Mouse (Mus musculus) intestine, embryonic 15.5 days (tissue): Measurements from ENCODE around the gene Olfr727. TPM values are rescaled to one million over a fixed set of nuclear protein-coding genes. Genes with fewer than 3 reads are reported as not detected.

Source experiments
- ATAC-seq: fragments of 200-750 bp; cut with Nextera tagmentation; 2 replicates; pipeline ENCODE4 v1.8.0; 2017; ENCODE audit warnings: moderate TSS enrichment, moderate library complexity
- H3K27ac ChIP-seq: fragments of 300-500 bp; sonication (generic); 2 replicates; pipeline ENCODE4 v1.5.1; 2015; ENCODE audit warnings: mild to moderate bottlenecking, inconsistent platforms
- H3K27me3 ChIP-seq: fragments of 300-500 bp; sonication (generic); replicated peaks from 2 replicates; pipeline ENCODE4 v1.6.1; 2015; ENCODE audit warnings: inconsistent platforms
- H3K36me3 ChIP-seq: fragments of 300-500 bp; sonication (generic); 2 replicates; pipeline ENCODE4 v1.6.1; 2015; ENCODE audit warnings: inconsistent platforms
- H3K4me1 ChIP-seq: fragments of 300-500 bp; sonication (generic); replicated peaks from 2 replicates; pipeline ENCODE4 v1.6.1; 2015; ENCODE audit warnings: inconsistent platforms
- H3K4me2 ChIP-seq: fragments of 300-500 bp; sonication (generic); replicated peaks from 2 replicates; pipeline ENCODE4 v1.6.1; 2015; ENCODE audit warnings: mild to moderate bottlenecking, inconsistent platforms
- H3K4me3 ChIP-seq: fragments of 300-500 bp; sonication (generic); replicated peaks from 2 replicates; pipeline ENCODE4 v1.5.1; 2015; ENCODE audit warnings: inconsistent platforms
- H3K9ac ChIP-seq: fragments of 300-500 bp; sonication (generic); 2 replicates; pipeline ENCODE4 v1.6.1; 2015; ENCODE audit warnings: inconsistent platforms
- H3K9me3 ChIP-seq: fragments of 300-500 bp; sonication (generic); 2 replicates; pipeline ENCODE4 v1.6.1; 2016; ENCODE audit warnings: inconsistent platforms
- WGBS: fragments of 180-500 bp; shearing (Covaris S2); methylation state at CpG from one replicate; pipeline ENCODE4 v1.1.7; 2015; 5-methylcytosine and 5-hydroxymethylcytosine counted together
- polyA plus RNA-seq: library from polyadenylated mRNA; unstranded; fragments of >200 nt; fragmentation: Nextera tagmentation; extraction: Ambion mirVana; gene quantifications from 2 replicates; pipeline ENCODE4 v1.2.1, GENCODE M21; 2015

Gene Olfr727
- not detected in 2 replicates for polyA plus RNA-seq

DNA sequence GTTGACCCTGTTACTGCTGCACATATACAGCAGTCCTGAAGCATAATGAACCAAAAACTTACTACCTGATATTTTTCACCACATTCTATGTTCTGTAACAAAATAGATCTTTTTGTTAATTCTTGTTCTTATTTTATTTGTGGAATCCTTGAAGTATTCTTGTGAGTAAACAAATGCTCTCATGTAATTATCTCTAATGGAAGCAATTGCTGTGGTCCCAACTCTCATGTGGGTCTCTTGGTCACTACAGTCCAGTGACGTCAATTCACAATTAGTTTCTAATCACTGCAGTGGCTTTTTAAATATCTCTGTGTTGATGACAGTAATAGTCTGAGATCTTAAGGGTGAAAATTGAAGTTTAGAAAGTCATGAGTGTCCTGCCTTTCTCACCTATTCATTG is at the start of gene Olfr727:
Gene Olfr727, plus strand, starts transcription at position 301 of the 400 bp plus-strand sequence.
- ATAC-seq, result no peak
- no peak within 1 kb of the TSS for H3K4me3 ChIP-seq
- H3K27me3 ChIP-seq, result no peaks in the 10 kb centered on the region
- H3K9me3 ChIP-seq, result no peaks in the 10 kb centered on the region
- no peaks in the 10 kb centered on the region for H3K36me3 ChIP-seq
- H3K27ac ChIP-seq, result no peak within 1 kb of the TSS
- H3K9ac ChIP-seq, result no peak within 1 kb of the TSS
- H3K4me1 ChIP-seq, result no peaks in the 10 kb centered on the region
- WGBS, result 77% methylated on average over 1 of the region's 1 CpGs
- no peak within 1 kb of the TSS for H3K4me2 ChIP-seq

GRCm38 (mm10) chr14:50090853-50091252 is 32.1 kb upstream of the Olfr727 start, which contains the start of gene Olfr726:
Gene Olfr726, minus strand, starts transcription at chr14:50090953.
- Histone ChIP-seq H3K4me3 (no peak within 1 kb of the TSS), H3K27me3 (no peaks in the 10 kb centered on the region), H3K4me1 (no peaks in the 10 kb centered on the region), H3K9me3 (no peaks in the 10 kb centered on the region), H3K9ac (no peak within 1 kb of the TSS), H3K27ac (no peak within 1 kb of the TSS), H3K4me2 (no peak within 1 kb of the TSS), H3K36me3 (no peaks in the 10 kb centered on the region)
- 74% methylated on average over 1 of the region's 1 CpGs for WGBS
- no peak for ATAC-seq

DNA sequence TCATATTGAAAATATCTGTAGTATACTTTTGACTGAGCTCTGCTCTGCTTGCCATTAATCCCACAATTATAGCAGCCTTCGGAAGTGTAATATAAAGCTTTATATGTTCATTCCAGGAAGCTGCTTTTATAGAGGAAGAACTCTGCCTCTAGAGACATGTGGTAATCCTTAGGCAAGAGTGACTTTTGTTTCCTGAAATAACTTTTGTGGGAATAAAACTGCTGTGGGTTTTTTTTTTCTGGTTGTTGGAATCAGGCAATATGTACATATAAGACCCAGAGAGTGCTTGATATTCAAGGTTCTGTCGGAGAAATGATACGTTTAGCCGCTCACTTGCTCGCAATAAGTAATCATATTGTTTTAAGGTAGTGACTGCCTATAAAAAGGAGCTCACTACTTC is 19.6 kb downstream of the Olfr727 start, which contains the start of gene Olfr728:
Gene Olfr728, minus strand, starts transcription at position 101 of the 400 bp plus-strand sequence.
- H3K9ac ChIP-seq, result no peak within 1 kb of the TSS
- no peaks in the 10 kb centered on the region for H3K9me3 ChIP-seq
- no peaks in the 10 kb centered on the region for H3K36me3 ChIP-seq
- ATAC-seq, result no peak
- H3K27me3 ChIP-seq, result no peaks in the 10 kb centered on the region
- WGBS, result 89% methylated on average over 5 of the region's 5 CpGs
- no peak within 1 kb of the TSS for H3K27ac ChIP-seq
- no peak within 1 kb of the TSS for H3K4me2 ChIP-seq
- H3K4me3 ChIP-seq, result no peak within 1 kb of the TSS
- no peaks in the 10 kb centered on the region for H3K4me1 ChIP-seq

- Histone ChIP-seq H3K36me3 (no peaks in the 10 kb centered on the region), H3K9ac (no peak within 1 kb of the TSS), H3K4me2 (no peak within 1 kb of the TSS), H3K27me3 (no peaks in the 10 kb centered on the region), H3K4me1 (no peaks in the 10 kb centered on the region), H3K27ac (no peak within 1 kb of the TSS), H3K9me3 (no peaks in the 10 kb centered on the region), H3K4me3 (no peak within 1 kb of the TSS)
- ATAC-seq, result no peak
Measured at GRCm38 (mm10) chr14:50152810-50153209, 29.8 kb downstream of the Olfr727 start, which contains the start of gene Olfr729. Gene Olfr729, minus strand, starts transcription at chr14:50152910.

Other genes starting within 250 kb of the Olfr727 start
- not detected in 2 replicates for gene Olfr722, start 221.2 kb upstream of the Olfr727 start, polyA plus RNA-seq
- gene Olfr723, start 191.4 kb upstream of the Olfr727 start, polyA plus RNA-seq, result not detected in 2 replicates
- not detected in 2 replicates for gene Olfr724, start 159.9 kb upstream of the Olfr727 start, polyA plus RNA-seq
- gene Olfr725, start 82.8 kb upstream of the Olfr727 start, polyA plus RNA-seq, result not detected in 2 replicates
- not detected in 2 replicates for gene Olfr726, start 32.2 kb upstream of the Olfr727 start, polyA plus RNA-seq
- gene Olfr728, start 19.5 kb downstream of the Olfr727 start, polyA plus RNA-seq, result not detected in 2 replicates
- not detected in 2 replicates for gene Olfr729, start 29.7 kb downstream of the Olfr727 start, polyA plus RNA-seq
- gene Olfr730, start 65.0 kb downstream of the Olfr727 start, polyA plus RNA-seq, result not detected in 2 replicates
- gene Olfr731, start 118.7 kb downstream of the Olfr727 start, polyA plus RNA-seq, result not detected in 2 replicates
- gene Olfr732, start 161.0 kb downstream of the Olfr727 start, polyA plus RNA-seq, result not detected in 2 replicates
- gene Olfr733, start 178.3 kb downstream of the Olfr727 start, polyA plus RNA-seq, result not detected in 2 replicates
- gene Olfr734, start 203.6 kb downstream of the Olfr727 start, polyA plus RNA-seq, result not detected in 2 replicates
- gene Olfr735, start 225.7 kb downstream of the Olfr727 start, polyA plus RNA-seq, result not detected in 2 replicates
- gene Tlr11, start 234.7 kb downstream of the Olfr727 start, polyA plus RNA-seq, result 0.10 TPM in 1 of 2 replicates, not detected in the other